Mouse (Mus musculus) testis, adult 2 months (tissue): ENCODE measurements around the gene Olfml2a. TPM values are rescaled to one million over a fixed set of nuclear protein-coding genes. Genes with fewer than 3 reads are reported as not detected.

Experiments
- H3K27ac ChIP-seq: fragments of 200-500 bp; 2 replicates; pipeline ENCODE4 v1.5.1; 2012; ENCODE audit warnings: low read depth, low read length; ENCODE audit not compliant: control insufficient read depth, insufficient read depth
- H3K27me3 ChIP-seq: fragments of 200-500 bp; 2 replicates; pipeline ENCODE4 v1.6.1; 2012; ENCODE audit warnings: mild to moderate bottlenecking, low read length, moderate library complexity; ENCODE audit not compliant: control insufficient read depth, insufficient read depth
- H3K36me3 ChIP-seq: fragments of 200-500 bp; 2 replicates; pipeline ENCODE4 v1.6.1; 2012; ENCODE audit warnings: mild to moderate bottlenecking, low read length; ENCODE audit not compliant: control insufficient read depth, insufficient read depth
- H3K4me1 ChIP-seq: fragments of 200-500 bp; 2 replicates; pipeline ENCODE4 v1.6.1; 2012; ENCODE audit warnings: low read length; ENCODE audit not compliant: control insufficient read depth, insufficient read depth
- H3K4me3 ChIP-seq: fragments of 200-500 bp; 2 replicates; pipeline ENCODE4 v1.5.1; 2012; ENCODE audit warnings: low read depth, mild to moderate bottlenecking, low read length, moderate library complexity, mixed read lengths; ENCODE audit not compliant: control insufficient read depth
- CTCF ChIP-seq: fragments of 200-500 bp; IDR thresholded peaks from 2 replicates; pipeline ENCODE4 v1.5.1; 2012; ENCODE audit warnings: low read depth, mild to moderate bottlenecking, inconsistent platforms, low read length, moderate library complexity; ENCODE audit not compliant: control insufficient read depth, insufficient read depth, insufficient replicate concordance
- POLR2A ChIP-seq: fragments of 200-500 bp; IDR thresholded peaks from 2 replicates; pipeline ENCODE4 v1.6.1; 2012; ENCODE audit warnings: low read depth, mild to moderate bottlenecking, inconsistent platforms, low read length, moderate library complexity; ENCODE audit not compliant: control insufficient read depth
- polyA plus RNA-seq: library from polyadenylated mRNA; depleted of rRNA; stranded (reverse); fragments of >200 nt; gene quantifications from 2 replicates; pipeline ENCODE4 v1.2.3, GENCODE M21; 2012

Olfml2a gene
- polyA plus RNA-seq, 1 experiment: 1.6 TPM

DNA sequence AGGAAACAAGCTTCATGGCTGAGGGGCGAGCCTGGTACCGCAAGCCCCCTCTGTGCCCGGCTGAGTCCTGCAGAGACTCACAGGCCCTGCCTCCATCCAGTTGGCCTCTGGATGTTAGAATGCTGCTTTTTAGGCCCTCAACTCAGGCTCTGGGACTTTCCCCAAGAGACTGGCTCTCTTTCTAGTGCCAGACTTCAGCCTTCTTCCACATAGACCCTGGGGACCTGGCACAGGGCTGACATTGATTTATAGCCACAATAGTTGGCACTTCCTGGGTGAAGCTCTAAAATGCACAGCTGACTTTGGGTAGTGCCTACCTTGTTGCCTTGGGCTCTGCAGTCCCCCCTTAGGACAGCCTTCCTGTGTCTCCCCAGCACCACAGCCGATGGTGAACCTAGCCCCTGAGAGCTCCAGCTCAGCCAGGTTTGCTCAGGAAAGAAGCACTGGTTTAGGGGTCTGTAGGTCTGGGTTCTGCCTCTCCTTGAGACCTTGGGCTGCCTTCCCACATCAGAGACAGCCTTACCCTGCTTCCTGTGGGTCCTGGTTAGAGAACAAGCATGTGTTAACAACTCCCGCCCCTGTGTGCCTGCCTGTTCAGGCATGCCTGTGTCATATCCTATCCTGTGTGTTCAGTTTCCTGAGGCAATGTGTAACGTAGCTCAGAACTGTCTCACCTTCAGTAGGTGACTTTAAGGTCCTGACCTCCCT, 56.2 kb downstream of the Olfml2a start:
- H3K27me3 ChIP-seq: no peaks in the 10 kb centered on the region
- TF ChIP-seq POLR2A: no peak
- no peak for TF ChIP-seq CTCF
- no peaks in the 10 kb centered on the region; the same call in 1 of the 2 replicates for H3K4me1 ChIP-seq
- no peaks in the 10 kb centered on the region for H3K36me3 ChIP-seq
- H3K27ac ChIP-seq: no peak overlapping the region
- H3K4me3 ChIP-seq: no peak overlapping the region

DNA sequence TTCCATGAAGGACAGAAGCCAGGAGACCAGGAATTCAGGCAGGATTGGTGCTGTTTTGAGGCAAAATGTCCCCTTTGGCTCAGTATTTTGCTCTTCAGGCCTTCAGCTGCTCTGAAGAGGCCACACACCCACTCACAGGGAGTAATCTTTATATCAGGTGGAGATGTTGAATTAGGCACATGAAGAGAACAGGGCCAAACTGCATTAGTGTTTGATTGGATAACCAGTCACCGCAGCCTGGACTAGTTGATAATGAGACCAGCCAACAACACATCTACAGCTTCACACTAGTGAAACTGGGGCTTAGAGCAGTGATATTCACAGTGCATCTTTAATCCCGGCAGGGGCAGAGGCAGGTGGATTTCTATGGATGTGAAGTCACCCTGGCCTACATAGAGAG, 57.2 kb downstream of the Olfml2a start:
- Histone ChIP-seq H3K4me3 (no peak overlapping the region), H3K36me3 (no peaks in the 10 kb centered on the region), H3K4me1 (no peaks in the 10 kb centered on the region; the same call in 1 of the 2 replicates), H3K27me3 (no peaks in the 10 kb centered on the region), H3K27ac (no peak overlapping the region)
- TF ChIP-seq CTCF (no peak), POLR2A (no peak)

DNA sequence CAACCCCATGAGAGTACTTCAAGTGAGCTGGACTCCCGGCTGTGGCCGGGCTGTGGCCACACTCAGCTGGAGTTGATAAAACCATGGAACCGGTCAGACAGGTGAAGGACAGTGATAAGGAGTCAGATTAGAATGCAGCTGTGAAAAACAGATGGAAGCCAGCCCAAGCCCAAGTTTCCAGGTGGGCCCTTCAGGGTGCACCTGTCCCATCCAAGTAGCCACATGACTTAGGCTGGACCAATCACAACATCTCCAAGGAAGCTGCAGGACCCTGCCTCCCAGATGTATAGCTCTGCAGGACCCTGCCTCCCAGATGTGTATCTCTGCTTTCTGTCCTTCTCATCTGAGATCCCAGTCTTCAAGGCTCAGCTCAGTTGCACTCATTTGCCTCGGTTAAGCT, 60.2 kb downstream of the Olfml2a start:
- Histone ChIP-seq H3K27ac (no peak overlapping the region), H3K36me3 (no peaks in the 10 kb centered on the region), H3K27me3 (no peaks in the 10 kb centered on the region), H3K4me3 (no peak overlapping the region), H3K4me1 (no peaks in the 10 kb centered on the region; the same call in 1 of the 2 replicates)
- TF ChIP-seq CTCF: no peak
- TF ChIP-seq POLR2A: no peak

DNA sequence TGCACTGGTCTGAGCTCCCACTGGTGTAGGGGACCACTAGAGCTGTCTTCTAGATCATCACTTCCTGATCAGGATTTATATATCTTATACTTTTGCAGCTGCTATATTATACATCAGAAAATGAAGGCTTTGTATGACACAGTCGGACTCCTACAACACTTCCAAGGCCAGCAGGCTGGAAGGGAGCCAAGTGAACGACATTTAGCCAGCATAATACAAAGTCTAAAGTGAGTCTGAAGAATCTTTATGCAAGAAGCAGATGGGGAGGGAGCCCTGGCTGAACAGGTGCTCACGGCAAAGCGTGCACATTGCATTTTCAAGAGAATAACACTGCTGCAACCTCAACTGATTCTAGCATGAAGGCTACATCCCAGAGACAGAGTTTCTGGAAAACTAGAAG, 60.7 kb downstream of the Olfml2a start:
- Histone ChIP-seq H3K27ac (no peak overlapping the region), H3K27me3 (no peaks in the 10 kb centered on the region), H3K36me3 (no peaks in the 10 kb centered on the region), H3K4me3 (no peak overlapping the region), H3K4me1 (peaks cover 3% of the 10 kb centered on the region)
- TF ChIP-seq POLR2A (no peak), CTCF (no peak)

DNA sequence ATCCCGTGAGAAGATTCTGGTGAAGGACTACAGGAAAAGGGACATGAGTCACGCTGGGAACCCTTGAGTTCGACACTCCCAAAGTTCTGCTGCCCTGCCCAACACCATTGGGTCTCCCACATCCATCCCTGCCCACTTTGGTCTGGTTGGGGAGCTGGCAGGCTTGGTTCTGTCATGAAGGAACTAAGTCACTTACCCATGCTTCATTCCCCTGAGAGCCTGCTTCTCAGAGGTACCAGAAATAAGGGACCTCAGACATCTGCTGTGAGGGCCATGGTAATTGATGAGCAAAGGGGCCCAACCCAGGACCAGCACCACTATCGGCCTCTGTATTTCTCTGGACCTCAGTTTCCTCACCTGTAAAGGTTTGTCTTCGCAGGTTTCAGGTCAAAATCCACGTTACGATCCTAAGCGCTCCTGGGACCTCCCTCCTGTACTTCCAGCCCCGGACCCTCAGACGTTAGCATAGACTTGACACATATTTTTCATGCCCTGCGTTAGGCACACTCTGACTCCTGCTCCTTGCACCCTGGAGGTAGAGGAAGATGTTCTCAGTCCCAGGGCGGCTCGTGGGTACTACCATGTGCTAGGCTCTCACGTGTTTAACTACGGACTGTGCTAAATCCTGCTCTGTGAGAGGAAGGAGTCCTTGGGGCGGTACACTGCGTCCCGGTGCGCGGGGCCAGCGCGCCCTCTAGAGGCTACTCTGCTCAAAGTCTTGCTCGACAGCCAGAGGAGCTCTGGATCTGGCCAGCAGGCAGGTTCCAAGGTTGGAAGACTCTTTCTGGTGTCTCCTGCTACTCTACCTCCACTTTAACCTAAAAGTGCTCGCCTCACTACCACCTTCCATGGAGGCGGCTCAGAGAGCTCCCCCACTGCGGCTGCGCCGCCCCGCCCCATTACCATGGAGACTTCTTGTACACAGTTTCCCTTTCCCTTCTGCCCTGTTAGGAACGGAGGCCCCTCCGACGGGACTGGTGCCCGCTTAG, 65.9 kb downstream of the Olfml2a start, which contains the start of gene Wdr38:
TSS of gene Wdr38 (plus strand) at position 91 of the 989 bp plus-strand sequence.
- Histone ChIP-seq H3K36me3 (no peaks in the 10 kb centered on the region), H3K27me3 (no peaks in the 10 kb centered on the region), H3K4me1 (peaks cover 13% of the 10 kb centered on the region), H3K4me3 (peak within 1 kb of the TSS; percentile 86), H3K27ac (0 out of 2 replicates have a peak within 1 kb of the TSS, but pooled peaks have one; percentile 35)
- peak; percentile 89 for TF ChIP-seq CTCF
- TF ChIP-seq POLR2A: peak; percentile 73

DNA sequence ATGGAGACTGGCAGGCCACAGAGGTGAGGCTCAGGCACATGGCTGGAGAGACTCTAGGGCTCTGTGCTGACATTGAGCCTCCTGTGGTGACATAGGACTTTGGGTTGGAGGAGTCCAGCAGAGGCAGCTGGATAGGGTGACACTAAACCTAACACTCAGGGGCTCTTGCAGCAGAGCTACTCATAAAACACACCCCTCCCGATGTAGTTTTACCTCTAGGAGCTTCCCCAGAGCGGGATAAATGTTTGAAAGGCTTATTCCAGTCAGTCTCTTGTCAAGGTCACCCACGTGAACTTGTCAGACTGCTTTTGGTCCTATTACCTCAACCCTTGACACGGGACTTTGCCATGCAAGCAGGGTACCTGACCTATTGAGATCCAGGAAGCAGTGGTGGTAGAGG, 67.6 kb downstream of the Olfml2a start:
- Histone ChIP-seq H3K36me3 (no peaks in the 10 kb centered on the region), H3K4me3 (peak overlapping the region; percentile 86), H3K27me3 (no peaks in the 10 kb centered on the region), H3K4me1 (peaks cover 14% of the 10 kb centered on the region), H3K27ac (no peak overlapping the region)
- TF ChIP-seq POLR2A (no peak), CTCF (no peak)

DNA sequence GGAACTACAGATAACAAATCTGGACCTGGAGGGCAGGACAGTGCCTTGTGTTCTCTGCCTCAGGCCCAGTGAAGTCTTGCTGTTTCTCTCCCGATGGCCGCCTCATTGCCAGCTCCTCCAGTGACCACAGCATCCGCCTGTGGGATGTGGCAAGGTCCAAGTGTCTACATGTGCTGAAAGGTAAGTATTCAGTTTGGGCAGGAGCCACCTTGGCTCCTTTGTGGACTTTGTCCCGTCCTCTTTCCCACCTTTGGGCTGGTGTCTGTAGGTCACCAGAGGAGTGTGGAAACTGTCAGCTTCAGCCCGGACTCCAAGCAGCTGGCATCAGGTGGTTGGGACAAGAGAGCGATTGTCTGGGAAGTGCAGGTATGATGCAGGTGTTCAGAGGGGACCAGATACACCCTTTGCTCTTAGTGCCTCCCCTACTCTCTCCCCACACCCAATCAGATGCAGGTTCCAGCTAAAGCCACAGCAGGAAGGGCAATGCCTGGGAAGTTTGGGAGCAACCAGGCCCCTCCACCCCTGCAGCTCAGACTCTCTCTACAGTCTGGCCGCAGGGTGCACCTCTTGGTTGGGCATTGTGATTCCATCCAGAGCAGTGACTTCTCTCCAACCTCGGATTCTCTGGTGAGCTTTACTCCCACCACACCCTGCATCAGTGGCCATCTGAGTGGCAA, 68.3 kb downstream of the Olfml2a start:
- Histone ChIP-seq H3K27me3 (no peaks in the 10 kb centered on the region), H3K27ac (no peak overlapping the region), H3K4me3 (no peak overlapping the region), H3K4me1 (peaks cover 15% of the 10 kb centered on the region), H3K36me3 (no peaks in the 10 kb centered on the region)
- TF ChIP-seq POLR2A (no peak), CTCF (no peak)
